Mouse (Mus musculus): Measurements from ENCODE around the gene Sod2. TPM values are rescaled to one million over a fixed set of nuclear protein-coding genes. Genes with fewer than 3 reads are reported as not detected.
A peak's percentile ranks its signal among the peaks of the same experiment; 100 is the strongest.
"Not testable (repeated sequence)": the region's sequence is repeated elsewhere in the genome, so short reads cannot be mapped to it uniquely, and the experiment has no call there.

Gene Sod2
- polyA plus RNA-seq, 2 experiments: 105 to 135 TPM

- not testable (repeated sequence) for H3K27ac ChIP-seq; H3K9me3 ChIP-seq (ENCODE audit: control insufficient read depth, low read length); H3K36me3 ChIP-seq (replicated peaks; ENCODE audit: control insufficient read depth, insufficient read depth, low read depth); H3K4me3 ChIP-seq (ENCODE audit: insufficient read depth in 1 of 2, low read depth in 2 of 2, low read length in 2 of 2); H3K4me1 ChIP-seq (replicated peaks; ENCODE audit: control insufficient read depth in 2 of 2, insufficient read depth in 2 of 2, low read length in 1 of 2); H3K27me3 ChIP-seq (ENCODE audit: control insufficient read depth, insufficient read depth, low read length); H3K9ac ChIP-seq (replicated peaks); H3K4me2 ChIP-seq (ENCODE audit: low read depth)
- peak; percentile 75 for TF ChIP-seq CTCF (IDR thresholded peaks at IDR 0.05; ENCODE audit: low read depth)
- DNase-seq (ENCODE audit: low read depth in 3 of 3, low spot score in 3 of 3) (peak; percentile 11 to 14 (median 12)), ATAC-seq (ENCODE audit: insufficient read depth) (peak; percentile 26; the same call in 1 of the 2 replicates)
- WGBS (ENCODE audit: insufficient replicate concordance): 3% methylated on average over 3 of the region's 4 CpGs
Observed at GRCm38 (mm10) chr17:13043846-13044673, 37.4 kb downstream of the Sod2 start.

- not testable (repeated sequence) for H3K36me3 ChIP-seq (replicated peaks; ENCODE audit: control insufficient read depth, insufficient read depth, low read depth); H3K9ac ChIP-seq (replicated peaks); ATAC-seq (ENCODE audit: insufficient read depth); H3K9me3 ChIP-seq (ENCODE audit: control insufficient read depth, low read length); H3K4me3 ChIP-seq (ENCODE audit: insufficient read depth in 1 of 2, low read depth in 2 of 2, low read length in 2 of 2); H3K27ac ChIP-seq; DNase-seq (ENCODE audit: low read depth in 3 of 3, low spot score in 3 of 3); H3K27me3 ChIP-seq (ENCODE audit: control insufficient read depth, insufficient read depth, low read length); H3K4me2 ChIP-seq (ENCODE audit: low read depth); H3K4me1 ChIP-seq (replicated peaks; ENCODE audit: control insufficient read depth in 2 of 2, insufficient read depth in 2 of 2, low read length in 1 of 2)
- 40% methylated on average over 1 of the region's 8 CpGs for WGBS (ENCODE audit: insufficient replicate concordance)
Observed at GRCm38 (mm10) chr17:13052124-13052813, 45.6 kb downstream of the Sod2 start, which contains the start of gene Gpr31b. TSS of gene Gpr31b (minus strand) at chr17:13052296.

- not testable (repeated sequence) for H3K9ac ChIP-seq (replicated peaks); H3K36me3 ChIP-seq (replicated peaks; ENCODE audit: control insufficient read depth, insufficient read depth, low read depth); DNase-seq (ENCODE audit: low read depth in 3 of 3, low spot score in 3 of 3); H3K4me1 ChIP-seq (replicated peaks; ENCODE audit: control insufficient read depth in 2 of 2, insufficient read depth in 2 of 2, low read length in 1 of 2); H3K27ac ChIP-seq; H3K4me3 ChIP-seq (ENCODE audit: insufficient read depth in 1 of 2, low read depth in 2 of 2, low read length in 2 of 2); ATAC-seq (ENCODE audit: insufficient read depth); H3K9me3 ChIP-seq (ENCODE audit: control insufficient read depth, low read length); H3K4me2 ChIP-seq (ENCODE audit: low read depth); H3K27me3 ChIP-seq (ENCODE audit: control insufficient read depth, insufficient read depth, low read length)
- WGBS (ENCODE audit: insufficient replicate concordance): 68% methylated on average over 4 of the region's 4 CpGs
Observed at GRCm38 (mm10) chr17:13060804-13061203, 54.2 kb downstream of the Sod2 start, which contains the start of gene Tcp10b. TSS of gene Tcp10b (plus strand) at chr17:13061104.

- not testable (repeated sequence) for H3K9ac ChIP-seq (replicated peaks); H3K4me3 ChIP-seq (ENCODE audit: insufficient read depth in 1 of 2, low read depth in 2 of 2, low read length in 2 of 2); H3K27ac ChIP-seq; H3K4me1 ChIP-seq (replicated peaks; ENCODE audit: control insufficient read depth in 2 of 2, insufficient read depth in 2 of 2, low read length in 1 of 2); H3K9me3 ChIP-seq (ENCODE audit: control insufficient read depth, low read length); H3K27me3 ChIP-seq (ENCODE audit: control insufficient read depth, insufficient read depth, low read length); H3K36me3 ChIP-seq (replicated peaks; ENCODE audit: control insufficient read depth, insufficient read depth, low read depth); DNase-seq (ENCODE audit: low read depth in 3 of 3, low spot score in 3 of 3); ATAC-seq (ENCODE audit: insufficient read depth); H3K4me2 ChIP-seq (ENCODE audit: low read depth)
- 62% methylated on average over 4 of the region's 7 CpGs for WGBS (ENCODE audit: insufficient replicate concordance)
Observed at GRCm38 (mm10) chr17:13062882-13063281, 56.2 kb downstream of the Sod2 start.

GRCm38 (mm10) chr17:13067864-13068385 lies 61.3 kb downstream of the Sod2 start:
- not testable (repeated sequence) for H3K27ac ChIP-seq; ATAC-seq (ENCODE audit: insufficient read depth); H3K4me2 ChIP-seq (ENCODE audit: low read depth); H3K9ac ChIP-seq (replicated peaks); H3K9me3 ChIP-seq (ENCODE audit: control insufficient read depth, low read length); DNase-seq (ENCODE audit: low read depth in 3 of 3, low spot score in 3 of 3); H3K4me3 ChIP-seq (ENCODE audit: insufficient read depth in 1 of 2, low read depth in 2 of 2, low read length in 2 of 2); H3K27me3 ChIP-seq (ENCODE audit: control insufficient read depth, insufficient read depth, low read length); H3K4me1 ChIP-seq (replicated peaks; ENCODE audit: control insufficient read depth in 2 of 2, insufficient read depth in 2 of 2, low read length in 1 of 2); H3K36me3 ChIP-seq (replicated peaks; ENCODE audit: control insufficient read depth, insufficient read depth, low read depth)
- 58% methylated on average over 1 of the region's 4 CpGs for WGBS (ENCODE audit: insufficient replicate concordance)

- WGBS (ENCODE audit: insufficient replicate concordance): 54% methylated on average over 3 of the region's 5 CpGs
- H3K4me2 ChIP-seq (ENCODE audit: low read depth); H3K9ac ChIP-seq (replicated peaks); H3K36me3 ChIP-seq (replicated peaks; ENCODE audit: control insufficient read depth, insufficient read depth, low read depth); DNase-seq (ENCODE audit: low read depth in 3 of 3, low spot score in 3 of 3); ATAC-seq (ENCODE audit: insufficient read depth); H3K27me3 ChIP-seq (ENCODE audit: control insufficient read depth, insufficient read depth, low read length); H3K4me3 ChIP-seq (ENCODE audit: insufficient read depth in 1 of 2, low read depth in 2 of 2, low read length in 2 of 2); H3K4me1 ChIP-seq (replicated peaks; ENCODE audit: control insufficient read depth in 2 of 2, insufficient read depth in 2 of 2, low read length in 1 of 2); H3K9me3 ChIP-seq (ENCODE audit: control insufficient read depth, low read length); H3K27ac ChIP-seq: not testable (repeated sequence)
Observed at GRCm38 (mm10) chr17:13069227-13069626, 62.6 kb downstream of the Sod2 start.
